Mouse (Mus musculus): ENCODE measurements around the gene Dcun1d2. TPM values are rescaled to one million over a fixed set of nuclear protein-coding genes. Genes with fewer than 3 reads are reported as not detected.

Gene Dcun1d2
- total RNA-seq (2023; ENCODE audit: inconsistent age): 11.8 to 12.9 TPM (median 11.9 TPM) in 4 replicates

GRCm38 (mm10) chr8:13287692-13288623, at the start of gene Dcun1d2, which contains the start of gene Tmco3:
Gene Dcun1d2 (minus strand): TSS chr8:13288131.
Gene Tmco3 (plus strand): TSS chr8:13288190.

GRCm38 (mm10) chr8:13254019-13254418, 33.9 kb downstream of the Dcun1d2 start, which contains the start of gene Adprhl1:
Gene Adprhl1 (minus strand): TSS chr8:13254162.

Other genes starting within 250 kb of the Dcun1d2 start
- gene Proz, start 227.2 kb downstream of the Dcun1d2 start, total RNA-seq (2023; ENCODE audit: inconsistent age): not detected in 4 replicates
- 31.2 to 39.0 TPM (median 38.1 TPM) in 4 replicates for gene Pcid2, start 182.7 kb downstream of the Dcun1d2 start, total RNA-seq (2023; ENCODE audit: inconsistent age)
- gene Cul4a, start 182.5 kb downstream of the Dcun1d2 start, total RNA-seq (2023; ENCODE audit: inconsistent age): 40.1 to 50.0 TPM (median 46.4 TPM) in 4 replicates
- gene Lamp1, start 129.0 kb downstream of the Dcun1d2 start, total RNA-seq (2023; ENCODE audit: inconsistent age): 138 to 148 TPM (median 140 TPM) in 4 replicates
- gene Grtp1, start 87.5 kb downstream of the Dcun1d2 start, total RNA-seq (2023; ENCODE audit: inconsistent age): not detected in 4 replicates
- gene Adprhl1, start 34.0 kb downstream of the Dcun1d2 start, total RNA-seq (2023; ENCODE audit: inconsistent age): not detected in 4 replicates
- gene Tmco3, start 59 bp upstream of the Dcun1d2 start, total RNA-seq (2023; ENCODE audit: inconsistent age): 12.6 to 16.3 TPM (median 14.7 TPM) in 4 replicates
- gene Tfdp1, start 50.6 kb upstream of the Dcun1d2 start, total RNA-seq (2023; ENCODE audit: inconsistent age): 19.7 to 30.6 TPM (median 27.2 TPM) in 4 replicates
- not detected in 4 replicates for gene Atp4b, start 108.7 kb upstream of the Dcun1d2 start, total RNA-seq (2023; ENCODE audit: inconsistent age)
- not detected in 4 replicates for gene Grk1, start 117.0 kb upstream of the Dcun1d2 start, total RNA-seq (2023; ENCODE audit: inconsistent age)
- not detected in 4 replicates for gene Tmem255b, start 147.1 kb upstream of the Dcun1d2 start, total RNA-seq (2023; ENCODE audit: inconsistent age)
- gene Gas6, start 206.4 kb upstream of the Dcun1d2 start, total RNA-seq (2023; ENCODE audit: inconsistent age): 0.39 to 0.60 TPM (median 0.51 TPM) in 4 replicates

All from B cell, adult (primary cell).